Mouse (Mus musculus) lung, postnatal 0 days (tissue): ENCODE data around the gene Phka1. TPM values are rescaled to one million over a fixed set of nuclear protein-coding genes. Genes with fewer than 3 reads are reported as not detected.
A peak's percentile ranks its signal among the peaks of the same experiment; 100 is the strongest.

Experiments used
- ATAC-seq: fragments of 200-750 bp; cut with Nextera tagmentation; 2 replicates; pipeline ENCODE4 v1.8.0; 2017; ENCODE audit warnings: moderate library complexity
- DNase-seq: peaks from one replicate; pipeline ENCODE4 v3.0.0-alpha.2; 2016; ENCODE audit warnings: low spot score
- H3K27ac ChIP-seq: fragments of 300-500 bp; sonication (generic); 2 replicates; pipeline ENCODE4 v1.5.1; 2014; ENCODE audit warnings: antibody characterized with exemption, mild to moderate bottlenecking, low read length, mixed read lengths
- H3K27me3 ChIP-seq: fragments of 300-500 bp; sonication (generic); replicated peaks from 2 replicates; pipeline ENCODE4 v1.6.1; 2014; ENCODE audit warnings: low read length, mixed read lengths; ENCODE audit not compliant: insufficient read depth
- H3K36me3 ChIP-seq: fragments of 300-500 bp; sonication (generic); 2 replicates; pipeline ENCODE4 v1.6.1; 2014; ENCODE audit warnings: low read length, mixed read lengths; ENCODE audit not compliant: insufficient read depth
- H3K4me1 ChIP-seq: fragments of 300-500 bp; sonication (generic); 2 replicates; pipeline ENCODE4 v1.6.1; 2014; ENCODE audit warnings: antibody characterized with exemption, low read depth, low read length, mixed read lengths; ENCODE audit not compliant: insufficient read depth
- H3K4me2 ChIP-seq: fragments of 300-500 bp; sonication (generic); replicated peaks from 2 replicates; pipeline ENCODE4 v1.6.1; 2014; ENCODE audit warnings: low read depth, mild to moderate bottlenecking, low read length, moderate library complexity, mixed read lengths
- H3K4me3 ChIP-seq: fragments of 300-500 bp; sonication (generic); 2 replicates; pipeline ENCODE4 v1.5.1; 2014; ENCODE audit warnings: low read depth, low read length
- H3K9ac ChIP-seq: fragments of 300-500 bp; sonication (generic); replicated peaks from 2 replicates; pipeline ENCODE4 v1.6.1; 2014; ENCODE audit warnings: low read depth, mild to moderate bottlenecking
- H3K9me3 ChIP-seq: fragments of 300-500 bp; sonication (generic); 2 replicates; pipeline ENCODE4 v1.6.1; 2016; ENCODE audit warnings: low read length, mixed read lengths
- CTCF ChIP-seq: IDR thresholded peaks from 2 replicates; pipeline ENCODE4 v1.5.1; 2016; ENCODE audit warnings: antibody characterized with exemption, mild to moderate bottlenecking
- EP300 ChIP-seq: IDR thresholded peaks from 2 replicates; pipeline ENCODE4 v1.6.1; 2016; ENCODE audit warnings: antibody characterized with exemption, mild to moderate bottlenecking, control low read depth
- WGBS: fragments of 180-500 bp; shearing (Covaris S2); extraction: QIAGEN DNeasy Blood & Tissue Kit; methylation state at CpG from one replicate; pipeline ENCODE4 v1.1.7; 2014; 5-methylcytosine and 5-hydroxymethylcytosine counted together
- polyA plus RNA-seq: library from polyadenylated mRNA; unstranded; fragments of >200 nt; fragmentation: Nextera tagmentation; extraction: Ambion mirVana; gene quantifications from 2 replicates; pipeline ENCODE4 v1.2.1, GENCODE M21; 2015

The Phka1 gene
- polyA plus RNA-seq, 1 experiment from 2014 or later = 4.5 TPM

DNA sequence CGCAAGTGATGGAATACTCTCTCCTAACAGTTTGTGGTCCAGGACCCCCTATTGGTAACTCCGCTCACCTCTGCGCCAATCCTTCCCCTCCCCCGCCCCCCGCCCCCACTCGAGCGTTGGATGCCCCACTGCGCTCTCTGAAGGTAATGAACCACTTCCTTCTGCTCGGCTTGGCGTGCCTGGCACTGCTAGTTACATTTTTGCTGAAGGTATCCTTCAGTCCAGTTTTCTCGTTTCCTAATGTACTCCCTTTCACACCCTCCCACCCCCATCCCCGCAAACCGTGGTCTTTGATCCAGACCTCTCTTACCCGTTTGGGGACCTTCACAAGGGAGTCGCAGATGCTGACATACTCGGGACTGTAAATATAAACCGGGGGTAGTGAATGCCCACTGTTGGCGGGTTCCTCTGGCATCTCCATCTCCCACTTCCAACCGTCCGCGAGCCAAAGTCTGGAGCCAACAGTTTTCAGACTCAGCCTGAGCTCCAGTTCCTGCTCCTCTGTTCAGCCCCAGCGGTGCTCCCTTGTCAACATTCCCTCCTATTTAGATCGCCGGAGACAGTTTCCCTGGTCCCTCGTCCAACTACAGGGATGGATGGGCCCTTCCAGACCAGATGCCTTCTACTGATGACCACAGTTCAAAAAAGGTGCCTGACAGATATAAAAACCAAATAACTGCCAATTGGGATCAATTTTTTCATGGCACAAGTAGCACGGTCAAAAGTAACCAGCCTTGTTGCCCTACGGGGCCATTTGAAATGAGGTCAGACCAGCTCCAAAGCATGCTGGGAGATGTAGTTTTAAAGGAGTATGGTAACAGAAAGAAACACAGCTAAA, 139.2 kb downstream of the Phka1 start, which contains the start of gene Hdac8:
Gene Hdac8 (minus strand): TSS at position 716 of the 838 bp plus-strand sequence.
- no peak within 1 kb of the TSS for H3K27ac ChIP-seq
- H3K9ac ChIP-seq = peak within 1 kb of the TSS; percentile 34
- H3K4me1 ChIP-seq = no peaks in the 10 kb centered on the region
- no peaks in the 10 kb centered on the region for H3K9me3 ChIP-seq
- peak within 1 kb of the TSS; percentile 53 for H3K4me2 ChIP-seq
- DNase-seq (peak; percentile 64), ATAC-seq (peak; percentile 87)
- peak within 1 kb of the TSS; percentile 50 for H3K4me3 ChIP-seq
- H3K36me3 ChIP-seq = no peaks in the 10 kb centered on the region
- TF ChIP-seq CTCF (no peak), EP300 (no peak)
- 12% methylated on average over 25 of the region's 27 CpGs for whole genome bisulfite sequencing
- no peaks in the 10 kb centered on the region for H3K27me3 ChIP-seq

DNA sequence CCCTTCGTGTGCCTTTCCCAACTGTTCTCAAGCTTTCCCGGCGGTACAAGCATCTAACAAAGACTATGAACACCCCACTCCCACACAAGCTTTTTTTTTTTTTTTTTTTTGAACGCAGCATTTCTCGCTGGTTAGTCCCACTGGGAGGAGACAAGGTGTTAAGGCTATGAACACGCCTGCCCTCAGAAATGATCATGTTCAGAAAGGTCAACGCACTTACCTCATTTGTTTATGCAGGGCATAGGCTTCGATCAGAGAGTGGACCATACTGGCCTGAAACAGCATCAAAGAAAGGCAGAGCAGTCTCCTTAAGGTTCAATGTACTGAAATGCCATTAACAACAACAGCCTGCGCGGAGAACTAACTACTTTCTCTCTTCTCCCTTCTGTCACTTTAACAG, 139.9 kb downstream of the Phka1 start:
- H3K36me3 ChIP-seq = no peaks in the 10 kb centered on the region
- 25% methylated on average over 10 of the region's 10 CpGs for WGBS
- peak overlapping the region; percentile 34; the same call in 1 of the 2 replicates for H3K9ac ChIP-seq
- no peaks in the 10 kb centered on the region for H3K27me3 ChIP-seq
- no peaks in the 10 kb centered on the region for H3K9me3 ChIP-seq
- ATAC-seq (no peak), DNase-seq (peak; percentile 6)
- peak overlapping the region; percentile 53 for H3K4me2 ChIP-seq
- peak overlapping the region; percentile 50 for H3K4me3 ChIP-seq
- TF ChIP-seq EP300 (no peak), CTCF (no peak)
- H3K4me1 ChIP-seq = no peaks in the 10 kb centered on the region
- no peak overlapping the region for H3K27ac ChIP-seq

DNA sequence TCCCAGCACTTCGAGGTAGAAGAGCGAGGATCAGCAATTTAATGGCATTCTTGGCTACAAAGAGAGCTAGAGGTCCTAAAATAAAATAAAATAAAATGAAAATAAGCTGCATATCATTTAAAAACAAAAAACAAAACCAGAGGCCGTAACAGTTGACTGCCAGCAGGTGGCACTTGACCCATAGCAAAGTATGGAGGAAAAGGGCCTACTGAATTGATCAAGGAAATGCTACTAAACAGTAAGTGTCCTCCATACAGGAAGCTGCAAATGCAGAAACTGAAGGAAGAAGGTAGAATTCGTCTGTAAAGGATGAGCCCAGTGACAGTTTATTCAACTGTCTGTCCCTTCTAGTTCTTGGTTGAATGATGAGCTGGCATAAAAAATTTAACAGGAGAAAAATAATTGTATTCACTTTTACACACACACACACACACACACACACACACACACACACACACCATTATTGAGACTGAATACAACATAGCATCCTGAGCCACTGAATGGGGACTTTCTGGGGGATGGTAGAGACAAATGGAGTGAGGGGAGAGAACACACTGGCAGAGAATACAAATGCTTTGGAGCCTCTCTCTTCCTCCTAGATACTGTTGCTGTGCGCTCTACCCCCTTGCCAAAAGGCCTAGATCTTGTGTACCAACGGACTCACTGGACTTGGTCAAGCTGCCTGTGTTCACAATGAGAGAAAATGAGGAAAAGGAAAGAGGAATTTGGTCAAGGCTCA, 149.9 kb downstream of the Phka1 start:
- Histone ChIP-seq H3K36me3 (0 out of 2 replicates have a peak, but pooled peaks cover 3% of the 10 kb centered on the region), H3K9me3 (no peaks in the 10 kb centered on the region), H3K4me2 (no peak overlapping the region), H3K4me1 (no peaks in the 10 kb centered on the region), H3K27me3 (no peaks in the 10 kb centered on the region), H3K9ac (no peak overlapping the region), H3K27ac (no peak overlapping the region), H3K4me3 (no peak overlapping the region)
- ATAC-seq (no peak), DNase-seq (peak; percentile 52)
- 58% methylated on average over 5 of the region's 6 CpGs for WGBS
- TF ChIP-seq CTCF = peak; percentile 64
- no peak for TF ChIP-seq EP300

DNA sequence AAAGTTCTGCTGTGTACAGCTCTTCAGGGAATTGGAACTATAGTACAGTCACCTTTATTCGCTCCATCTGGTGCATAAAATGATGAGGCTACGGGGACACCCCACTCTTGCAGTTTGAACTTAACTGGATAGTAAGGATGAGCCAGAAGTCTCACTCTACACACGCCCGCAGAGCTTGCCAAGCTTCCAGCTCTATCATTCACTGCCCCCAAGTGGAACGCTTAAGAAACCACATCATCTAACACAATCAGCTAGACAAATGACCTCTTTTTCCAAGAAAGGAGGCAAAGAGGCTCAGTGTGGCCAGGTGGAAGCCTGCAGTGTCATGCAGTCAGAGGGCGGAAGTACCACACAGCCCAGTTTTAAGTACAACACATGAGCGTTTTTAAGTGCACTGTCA, 158.5 kb downstream of the Phka1 start:
- WGBS = 73% methylated on average over 7 of the region's 7 CpGs
- H3K9me3 ChIP-seq = no peaks in the 10 kb centered on the region
- no peak overlapping the region for H3K9ac ChIP-seq
- H3K36me3 ChIP-seq = no peaks in the 10 kb centered on the region
- no peaks in the 10 kb centered on the region for H3K4me1 ChIP-seq
- DNase-seq (no peak), ATAC-seq (no peak)
- TF ChIP-seq EP300 (no peak), CTCF (no peak)
- H3K4me3 ChIP-seq = no peak overlapping the region
- no peaks in the 10 kb centered on the region for H3K27me3 ChIP-seq
- H3K4me2 ChIP-seq = no peak overlapping the region
- no peak overlapping the region for H3K27ac ChIP-seq

DNA sequence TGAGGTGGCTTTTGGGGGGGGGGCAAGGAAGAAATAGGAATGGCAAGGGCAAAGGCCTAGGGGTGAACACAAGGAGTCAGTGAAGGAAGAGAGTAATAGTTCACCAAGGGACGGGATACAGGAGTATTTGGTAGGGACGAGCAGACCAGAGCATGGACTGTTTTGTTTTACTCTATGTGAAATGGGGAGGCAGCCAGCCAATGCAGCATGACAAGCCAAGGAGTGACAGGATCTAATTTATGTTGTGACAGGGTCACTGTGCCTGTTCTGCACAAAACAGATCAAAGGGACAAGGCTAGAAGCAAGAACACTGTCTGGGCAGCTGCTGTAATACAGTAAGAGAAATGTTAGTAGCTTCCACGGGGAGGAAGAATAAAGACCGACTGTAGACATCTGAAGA, 164.4 kb downstream of the Phka1 start:
- 51% methylated on average over 4 of the region's 4 CpGs for WGBS
- no peak for ATAC-seq
- no peaks in the 10 kb centered on the region for H3K4me1 ChIP-seq
- H3K9ac ChIP-seq = no peak overlapping the region
- no peak overlapping the region for H3K4me2 ChIP-seq
- H3K9me3 ChIP-seq = no peaks in the 10 kb centered on the region
- TF ChIP-seq EP300 = no peak
- TF ChIP-seq CTCF = no peak
- H3K4me3 ChIP-seq = no peak overlapping the region
- H3K27me3 ChIP-seq = no peaks in the 10 kb centered on the region
- DNase-seq = no peak
- H3K36me3 ChIP-seq = no peaks in the 10 kb centered on the region
- no peak overlapping the region for H3K27ac ChIP-seq

DNA sequence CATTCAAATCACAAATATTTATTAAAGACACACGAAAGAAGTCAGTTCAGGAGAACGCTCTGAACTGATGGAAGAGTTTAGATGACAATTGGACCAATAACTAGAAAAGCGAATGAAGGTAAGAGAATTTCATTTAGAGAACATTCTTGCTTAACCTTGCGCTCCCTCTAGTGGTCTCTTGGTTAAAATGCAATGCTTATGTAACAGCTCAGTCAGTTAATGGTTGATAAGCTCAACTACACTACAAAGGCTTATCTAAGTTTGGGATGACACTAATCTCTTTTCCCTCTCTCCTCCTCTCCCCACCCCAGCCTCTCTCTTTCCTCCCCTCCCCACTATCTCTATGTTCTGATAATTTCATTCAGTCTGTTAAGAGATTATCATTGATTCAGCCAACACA, 165.1 kb downstream of the Phka1 start:
- H3K4me3 ChIP-seq = no peak overlapping the region
- no peak for TF ChIP-seq EP300
- TF ChIP-seq CTCF = peak; percentile 75
- H3K27ac ChIP-seq = no peak overlapping the region
- peak; percentile 55 for DNase-seq
- no peak for ATAC-seq
- H3K27me3 ChIP-seq = no peaks in the 10 kb centered on the region
- H3K36me3 ChIP-seq = no peaks in the 10 kb centered on the region
- no peaks in the 10 kb centered on the region for H3K4me1 ChIP-seq
- no peak overlapping the region for H3K4me2 ChIP-seq
- WGBS = 22% methylated on average over 4 of the region's 4 CpGs
- H3K9ac ChIP-seq = no peak overlapping the region
- no peaks in the 10 kb centered on the region for H3K9me3 ChIP-seq
